Mouse (Mus musculus) CH12.LX (cell line): ENCODE data around the gene Slc12a4. TPM values are rescaled to one million over a fixed set of nuclear protein-coding genes. Genes with fewer than 3 reads are reported as not detected.

ENCODE experiments used
- DNase-seq: peaks from one replicate; pipeline ENCODE4 v3.0.0-alpha.2; 2013; ENCODE audit errors: extremely low read depth
- H3K27ac ChIP-seq: 2 replicates; pipeline ENCODE4 v1.5.1; 2012; ENCODE audit warnings: low read depth, mild to moderate bottlenecking, control low read depth, moderate library complexity; ENCODE audit not compliant: insufficient read depth
- H3K27me3 ChIP-seq: replicated peaks from 2 replicates; pipeline ENCODE3; 2012; ENCODE audit warnings: inconsistent platforms
- H3K36me3 ChIP-seq, 2 experiments: replicated peaks in 1 of 2; 2 replicates each; pipeline versions ENCODE3 to v1.6.1; 2012; ENCODE audit warnings: inconsistent platforms in 1 of 2, low read length in 1 of 2, mild to moderate bottlenecking in 1 of 2, mixed read lengths in 1 of 2, moderate library complexity in 1 of 2; ENCODE audit not compliant: control insufficient read depth in 1 of 2, insufficient read depth in 1 of 2
- H3K4me1 ChIP-seq, 2 experiments: 2 replicates each; pipeline ENCODE4 v1.6.1; 2012; ENCODE audit warnings: inconsistent platforms in 1 of 2, moderate library complexity in 1 of 2; ENCODE audit not compliant: insufficient read depth in 2 of 2, control insufficient read depth in 1 of 2
- H3K4me2 ChIP-seq: 2 replicates; pipeline ENCODE4 v1.6.1; 2012; ENCODE audit warnings: low read depth, mild to moderate bottlenecking, control low read depth; ENCODE audit not compliant: poor library complexity, insufficient read depth, severe bottlenecking
- H3K4me3 ChIP-seq, 3 experiments: fragments of 150-350 bp in 1 of 3; sonication (generic) in 1 of 3; replicated peaks in 1 of 3; 2 replicates each; pipeline versions ENCODE3 to v1.5.1; 2011 to 2012; ENCODE audit warnings: low read depth in 2 of 3, low read length in 2 of 3, mild to moderate bottlenecking in 2 of 3, moderate library complexity in 2 of 3, control low read depth in 1 of 3, improper control_type of control experiment in 1 of 3, inconsistent platforms in 1 of 3, mixed read lengths in 1 of 3; ENCODE audit not compliant: poor library complexity in 1 of 3
- H3K79me2 ChIP-seq: replicated peaks from 2 replicates; pipeline ENCODE4 v1.6.1; 2012; ENCODE audit warnings: mild to moderate bottlenecking, moderate library complexity; ENCODE audit not compliant: control insufficient read depth, poor library complexity, insufficient read depth, severe bottlenecking; ENCODE audit errors: extremely low read depth
- H3K9ac ChIP-seq: 2 replicates; pipeline ENCODE4 v1.6.1; 2012; ENCODE audit warnings: low read depth, mild to moderate bottlenecking, control low read depth, moderate library complexity; ENCODE audit not compliant: insufficient read depth
- H3K9me3 ChIP-seq: replicated peaks from 2 replicates; pipeline ENCODE3; 2012; ENCODE audit warnings: low read length, inconsistent platforms, mixed read lengths
- CHD2 ChIP-seq: IDR thresholded peaks from 2 replicates; pipeline ENCODE4 v1.6.1; 2011; ENCODE audit warnings: low read length, improper control_type of control experiment
- ETS1 ChIP-seq: conservative IDR thresholded peaks from 2 replicates; pipeline ENCODE4 v1.6.1; 2012; ENCODE audit warnings: low read depth, mild to moderate bottlenecking, inconsistent platforms, low read length, improper control_type of control experiment, moderate library complexity
- JUND ChIP-seq: conservative IDR thresholded peaks from 2 replicates; pipeline ENCODE4 v1.6.1; 2011; ENCODE audit warnings: low read depth, low read length, improper control_type of control experiment
- KAT2A ChIP-seq: IDR thresholded peaks from 2 replicates; pipeline ENCODE4 v1.6.1; 2012; ENCODE audit warnings: low read length, improper control_type of control experiment, inconsistent platforms; ENCODE audit not compliant: insufficient replicate concordance
- MAFK ChIP-seq: IDR thresholded peaks from 2 replicates; pipeline ENCODE4 v1.6.1; 2011; ENCODE audit warnings: low read length, improper control_type of control experiment; ENCODE audit not compliant: insufficient replicate concordance
- MEF2A ChIP-seq: IDR thresholded peaks from 2 replicates; pipeline ENCODE4 v1.6.1; 2014; ENCODE audit warnings: low read depth, mild to moderate bottlenecking, inconsistent platforms, low read length, improper control_type of control experiment, borderline replicate concordance
- NELFE ChIP-seq: IDR thresholded peaks from 2 replicates; pipeline ENCODE4 v1.6.1; 2011; ENCODE audit warnings: low read depth, low read length, improper control_type of control experiment
- NRF1 ChIP-seq: IDR thresholded peaks from 2 replicates; pipeline ENCODE4 v1.6.1; 2014; ENCODE audit warnings: low read depth, mild to moderate bottlenecking, inconsistent platforms, low read length, improper control_type of control experiment, moderate library complexity
- POLR2A ChIP-seq: IDR thresholded peaks from 2 replicates; pipeline ENCODE4 v1.6.1; 2011; ENCODE audit warnings: low read depth, mild to moderate bottlenecking, improper control_type of control experiment, low read length
- RCOR1 ChIP-seq: conservative IDR thresholded peaks from 2 replicates; pipeline ENCODE4 v1.6.1; 2012; ENCODE audit warnings: low read depth, mild to moderate bottlenecking, inconsistent platforms, low read length, improper control_type of control experiment
- SIN3A ChIP-seq: IDR thresholded peaks from 2 replicates; pipeline ENCODE4 v1.6.1; 2012; ENCODE audit warnings: low read length, improper control_type of control experiment, inconsistent platforms
- TBP ChIP-seq: conservative IDR thresholded peaks from 2 replicates; pipeline ENCODE4 v1.6.1; 2011; ENCODE audit warnings: low read depth, low read length, improper control_type of control experiment
- UBTF ChIP-seq: IDR thresholded peaks from 2 replicates; pipeline ENCODE4 v1.6.1; 2012; ENCODE audit warnings: low read depth, mild to moderate bottlenecking, inconsistent platforms, low read length, improper control_type of control experiment, moderate library complexity
- USF1 ChIP-seq: IDR thresholded peaks from 2 replicates; pipeline ENCODE4 v1.6.1; 2014; ENCODE audit warnings: low read depth, mild to moderate bottlenecking, inconsistent platforms, low read length, improper control_type of control experiment
- USF2 ChIP-seq: conservative IDR thresholded peaks from 2 replicates; pipeline ENCODE4 v1.6.1; 2011; ENCODE audit warnings: low read depth, low read length, improper control_type of control experiment
- ZC3H11A ChIP-seq: IDR thresholded peaks from 2 replicates; pipeline ENCODE4 v1.6.1; 2012; ENCODE audit warnings: low read depth, mild to moderate bottlenecking, inconsistent platforms, low read length, improper control_type of control experiment
- dilution Hi-C: fragments of 300-500 bp; cut with MboI; formaldehyde crosslinking; loops from 2 replicates; pipeline ENCODE4 v1.14.3; 2020; ENCODE audit warnings: low sequenced_read_pairs; ENCODE audit not compliant: extremely low pct_unique_long_range_greater_than_20kb, extremely low pct_ligation_motif_present
- in situ Hi-C: fragments of 300-500 bp; cut with MboI; formaldehyde crosslinking; loops from 3 replicates; pipeline ENCODE4 v1.14.3; 2019; ENCODE audit warnings: low sequenced_read_pairs, low pct_ligation_motif_present, low pct_unique_long_range_greater_than_20kb, mixed read lengths
- polyA plus RNA-seq: library from polyadenylated mRNA; unstranded; fragments of >175 nt; gene quantifications from 2 replicates; pipeline ENCODE4 v1.2.1, GENCODE M21; 2012; ENCODE audit warnings: low read depth; ENCODE audit not compliant: insufficient read length
- total RNA-seq, 2 experiments: library from RNA; depleted of rRNA; stranded (reverse); fragments of 300-350 nt in 1 of 2; fragments of >200 nt in 1 of 2; gene quantifications; 2 replicates each; pipeline ENCODE4 v1.2.3; 2012 to 2014

The Slc12a4 gene
- total and polyA plus RNA-seq, 3 experiments, result 4.2 to 9.4 (median 8.1) TPM

DNA sequence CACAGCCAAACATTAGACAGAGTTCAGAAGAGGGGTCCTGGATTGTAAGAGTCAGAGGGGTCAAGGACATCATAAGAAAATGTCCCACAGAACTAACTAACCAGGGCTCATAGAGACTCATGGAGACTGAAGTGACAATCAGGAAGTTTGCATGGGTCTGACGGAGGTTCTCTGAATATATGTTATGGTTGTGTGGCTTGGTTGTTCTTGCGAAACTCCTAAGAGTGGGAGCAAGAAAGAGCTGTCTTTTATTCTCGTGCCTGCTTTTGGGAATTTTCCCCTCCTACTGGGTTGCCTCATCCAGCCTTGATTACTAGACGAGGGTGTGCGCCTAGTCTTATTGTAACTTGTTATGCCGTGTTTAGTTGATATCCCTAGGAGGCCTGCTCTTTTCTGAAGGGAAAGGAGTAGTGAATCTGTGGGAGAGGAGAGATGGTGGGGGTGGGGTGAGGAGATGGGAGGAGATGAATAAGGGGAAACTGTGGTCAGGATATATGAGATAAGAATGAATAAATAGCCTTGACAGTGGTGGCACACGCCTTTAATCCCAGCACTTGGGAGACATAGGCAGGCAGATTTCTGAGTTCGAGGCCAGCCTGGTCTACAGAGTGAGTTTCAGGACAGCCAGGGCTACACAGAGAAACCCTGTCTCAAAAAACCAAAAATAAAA lies 38.8 kb upstream of the Slc12a4 start (continued):
- TF ChIP-seq ETS1, result no peak
- TF ChIP-seq, all 38 proteins: peak for 0

DNA sequence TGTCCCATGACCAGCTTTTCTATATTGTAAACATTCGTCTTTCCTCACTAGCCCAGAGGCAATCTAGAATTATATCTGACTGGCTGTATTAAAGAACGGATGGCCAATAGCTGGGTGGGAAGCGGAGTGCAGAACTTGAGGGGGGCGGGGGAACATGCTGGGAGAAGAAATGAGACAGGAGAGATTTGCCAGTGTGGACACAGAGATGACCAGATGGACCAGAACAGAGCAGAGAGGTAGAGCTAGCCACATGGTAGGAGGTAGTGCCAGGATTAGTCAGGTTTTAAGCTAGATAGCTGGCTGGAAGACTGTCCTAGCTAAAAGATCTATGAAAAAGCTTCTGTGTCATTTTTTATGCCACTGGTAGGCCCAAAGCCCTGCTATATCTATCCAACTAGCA lies 36.0 kb upstream of the Slc12a4 start:
- no peak for DNase-seq
- Histone ChIP-seq H3K36me3 (no peaks in the 10 kb centered on the region), H3K27ac (no peak overlapping the region), H3K4me3 (no peak overlapping the region), H3K27me3 (no peaks in the 10 kb centered on the region), H3K9me3 (no peaks in the 10 kb centered on the region), H3K4me1 (peaks cover 0 to 10% of the 10 kb centered on the region in 2 experiments; a peak in 2 of 4 replicates), H3K79me2 (no peaks in the 10 kb centered on the region), H3K4me2 (no peak overlapping the region), H3K9ac (no peak overlapping the region)
- dilution Hi-C loops (no loop called here), in situ Hi-C loops (no loop called here)
- TF ChIP-seq ZC3H11A, result no peak
- no peak for TF ChIP-seq JUND
- no peak for TF ChIP-seq MAFK
- TF ChIP-seq NELFE, result no peak
- TF ChIP-seq USF1, result no peak
- no peak for TF ChIP-seq KAT2A
- no peak for TF ChIP-seq NRF1
- TF ChIP-seq SIN3A, result no peak

DNA sequence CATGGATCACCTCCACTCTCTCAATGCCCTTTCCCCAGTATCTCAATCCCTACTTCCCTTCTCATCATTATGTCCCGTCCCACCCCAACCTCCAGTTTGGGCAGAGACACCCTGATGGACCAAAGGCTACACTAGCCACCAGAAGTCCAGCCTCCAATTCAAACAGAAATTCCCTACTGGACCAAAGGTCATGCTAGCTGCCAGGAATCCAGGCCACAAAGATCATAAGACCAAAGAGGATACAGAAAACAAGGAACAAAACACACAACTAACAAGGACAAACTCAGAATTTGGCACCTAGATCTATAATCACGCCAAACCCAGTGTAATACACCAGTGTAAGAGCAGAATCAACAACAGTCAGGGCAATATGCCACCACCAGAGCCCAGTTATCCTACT lies 33.1 kb upstream of the Slc12a4 start:
- Histone ChIP-seq H3K4me1 (peaks cover 5 to 19% of the 10 kb centered on the region in 2 experiments; a peak in 3 of 4 replicates), H3K4me2 (no peak overlapping the region), H3K9ac (no peak overlapping the region), H3K79me2 (no peaks in the 10 kb centered on the region), H3K27me3 (peaks cover 2% of the 10 kb centered on the region), H3K27ac (no peak overlapping the region), H3K36me3 (no peaks in the 10 kb centered on the region), H3K9me3 (no peaks in the 10 kb centered on the region), H3K4me3 (no peak overlapping the region)
- dilution Hi-C loops, result no loop called here
- TF ChIP-seq USF2 (no peak), TBP (no peak), UBTF (no peak), MEF2A (no peak), CHD2 (no peak), POLR2A (no peak), RCOR1 (no peak)
- no peak for DNase-seq
- in situ Hi-C loops, result no loop called here
